Mouse (Mus musculus) embryo, embryonic 11 days (tissue): ENCODE data around the gene Fxyd1.

ENCODE experiments used
- DNase-seq: peaks from one replicate; pipeline ENCODE4 v3.0.0-alpha.2; 2015

Fxyd1 gene

DNA sequence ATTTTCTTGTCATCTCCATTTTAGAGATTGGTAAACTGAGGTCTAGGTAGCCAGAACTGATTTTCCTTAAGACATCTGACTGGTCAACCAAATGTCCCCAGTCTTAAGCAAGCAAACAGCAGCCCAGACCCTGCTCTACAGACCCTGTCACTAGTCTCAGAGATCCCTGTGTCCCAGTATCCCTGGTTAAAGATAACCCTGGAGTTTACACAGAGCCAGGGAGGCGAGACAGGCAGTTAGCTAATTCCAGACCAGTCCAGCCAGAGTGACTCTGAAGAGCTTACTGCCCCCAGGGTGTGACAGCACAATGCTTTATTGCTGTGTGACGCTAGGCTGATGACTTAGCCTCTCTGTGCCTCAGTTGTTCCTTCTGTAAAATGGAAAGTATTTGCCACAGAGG, at the start of gene Fxyd1:
Gene Fxyd1, minus strand, starts transcription at position 129 of the 400 bp plus-strand sequence.
- no peak for DNase-seq

DNA sequence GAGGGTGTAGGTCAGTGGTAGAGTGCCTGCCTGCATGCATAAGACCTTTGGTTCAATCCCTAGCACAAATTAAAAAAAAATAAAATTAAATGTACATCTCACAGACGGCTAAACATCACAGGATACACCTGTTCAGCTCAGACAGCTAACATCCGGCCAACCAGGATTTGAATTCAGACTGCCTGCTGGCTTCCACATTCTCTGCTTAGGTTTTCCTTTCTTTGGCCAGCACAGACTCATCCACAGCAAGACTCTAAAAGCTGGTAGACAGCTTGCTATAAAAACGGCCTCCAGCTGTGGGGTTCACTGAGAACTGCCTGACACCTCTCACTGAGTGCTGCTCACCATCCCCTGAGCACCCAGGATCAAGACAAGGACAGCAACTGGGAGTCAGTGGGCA, 49.2 kb upstream of the Fxyd1 start:
- no peak for DNase-seq

DNA sequence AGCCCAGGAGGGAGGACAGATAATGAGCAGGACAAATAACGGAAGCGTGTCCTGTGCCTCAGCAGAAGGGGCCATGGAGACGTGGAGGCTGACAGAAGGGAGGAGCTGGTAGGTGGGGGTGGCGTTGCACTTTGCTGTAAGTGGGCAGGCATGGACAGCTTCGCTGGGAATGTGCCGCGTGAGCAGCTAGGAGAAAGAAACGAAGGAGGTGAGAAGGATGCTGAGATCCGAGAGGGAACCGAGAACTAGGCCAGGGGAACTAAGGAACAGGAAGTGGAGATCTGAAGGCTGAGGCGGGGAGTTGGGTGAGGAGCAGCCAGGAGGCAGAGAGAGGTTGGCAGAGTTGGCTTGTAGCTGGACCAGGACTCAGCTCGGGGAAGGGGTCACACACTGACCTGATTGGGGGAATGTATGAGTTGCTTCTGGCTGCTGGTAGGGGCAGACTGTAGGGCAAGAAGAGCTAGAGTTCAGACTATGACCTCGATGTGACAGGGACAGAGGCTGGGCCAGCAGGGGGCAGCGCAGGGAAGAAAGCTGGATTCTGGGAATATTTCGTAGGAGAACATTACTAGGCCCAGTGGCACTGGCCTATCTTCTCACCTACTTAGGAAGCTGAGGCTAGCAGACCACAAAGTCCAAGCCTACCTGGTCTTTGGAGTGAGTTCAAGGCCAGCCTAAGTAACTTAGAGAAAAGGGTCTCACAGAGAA, 48.2 kb upstream of the Fxyd1 start:
- peak; percentile 42 for DNase-seq

DNA sequence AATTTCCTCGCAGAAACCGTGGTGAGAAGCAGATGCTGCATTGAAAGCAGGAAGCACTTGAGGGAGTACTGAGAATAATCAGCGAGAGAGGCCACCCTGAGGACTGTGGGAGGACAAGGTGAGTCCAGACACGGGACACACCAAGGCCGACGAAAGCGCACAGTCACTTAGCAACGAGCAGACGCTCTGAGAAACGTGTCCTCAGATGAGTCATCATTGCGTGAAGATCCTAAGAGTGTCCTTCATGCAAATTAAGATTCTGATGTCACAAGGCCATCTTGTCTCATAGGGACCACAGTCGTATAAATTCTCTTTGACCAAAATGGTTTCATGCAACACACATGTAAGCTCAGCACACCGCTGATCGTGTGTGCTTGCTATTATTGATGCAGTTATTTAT, 43.8 kb upstream of the Fxyd1 start:
- no peak for DNase-seq

DNA sequence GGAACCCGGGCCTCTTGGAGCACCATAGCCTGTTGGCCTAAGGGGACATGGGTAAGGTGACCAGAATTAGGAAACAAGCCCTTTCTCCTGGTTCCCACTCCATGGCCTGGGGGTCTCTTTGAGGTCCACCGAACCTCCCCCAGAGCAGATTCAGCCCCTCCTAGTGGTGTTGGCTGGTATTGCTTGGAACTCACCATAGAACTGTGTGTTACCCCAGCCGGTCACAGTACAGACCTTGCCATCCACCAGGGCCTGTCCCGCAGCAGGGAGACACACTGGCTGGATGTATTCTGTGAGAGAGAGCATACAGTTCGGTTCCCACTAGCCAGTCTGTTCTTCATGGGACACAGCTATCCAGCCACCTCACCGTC, 42.6 kb upstream of the Fxyd1 start:
- DNase-seq, result no peak

DNA sequence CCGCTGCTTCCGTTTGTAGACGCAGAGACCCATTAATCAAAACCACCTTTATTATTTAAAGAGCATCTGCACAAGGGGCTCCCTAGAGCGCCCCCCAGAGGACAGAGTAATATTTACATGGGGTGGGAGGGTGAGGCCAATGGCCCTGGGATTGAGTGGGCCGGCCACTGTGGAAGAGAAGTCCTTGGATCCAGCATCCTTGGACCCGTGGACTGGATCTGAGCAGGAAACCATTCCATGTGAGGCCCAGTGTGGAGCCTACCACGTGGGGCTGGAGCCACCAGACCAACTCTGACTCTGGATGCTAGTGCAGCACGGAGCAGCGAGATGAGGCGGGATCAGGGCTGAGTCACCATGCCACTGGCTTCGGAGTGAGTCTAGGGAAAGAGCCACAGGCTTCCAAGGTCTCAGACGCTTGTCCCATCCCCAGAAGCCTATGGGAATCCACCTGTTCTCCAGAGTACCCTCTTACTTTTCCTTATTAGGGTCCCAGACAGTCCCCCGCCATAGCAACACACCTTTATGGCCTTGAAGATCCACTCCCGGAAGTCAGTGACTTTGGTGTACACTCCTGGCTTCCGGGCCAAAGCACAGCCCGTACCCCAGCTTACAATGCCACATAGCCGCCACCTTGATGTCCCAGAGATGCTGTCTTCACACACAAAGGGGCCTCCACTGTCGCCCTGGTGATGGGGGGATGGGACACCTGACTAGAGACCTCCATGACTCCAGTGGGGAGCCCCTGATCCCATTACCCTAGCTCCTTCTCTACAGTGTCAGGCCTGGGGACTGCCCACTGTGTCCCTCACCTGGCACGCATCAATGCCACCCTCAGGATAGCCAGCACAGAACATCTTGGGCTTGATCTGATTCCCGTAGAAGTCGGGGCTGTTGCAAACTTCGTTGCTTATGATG, 42.0 kb upstream of the Fxyd1 start:
- DNase-seq, result no peak

DNA sequence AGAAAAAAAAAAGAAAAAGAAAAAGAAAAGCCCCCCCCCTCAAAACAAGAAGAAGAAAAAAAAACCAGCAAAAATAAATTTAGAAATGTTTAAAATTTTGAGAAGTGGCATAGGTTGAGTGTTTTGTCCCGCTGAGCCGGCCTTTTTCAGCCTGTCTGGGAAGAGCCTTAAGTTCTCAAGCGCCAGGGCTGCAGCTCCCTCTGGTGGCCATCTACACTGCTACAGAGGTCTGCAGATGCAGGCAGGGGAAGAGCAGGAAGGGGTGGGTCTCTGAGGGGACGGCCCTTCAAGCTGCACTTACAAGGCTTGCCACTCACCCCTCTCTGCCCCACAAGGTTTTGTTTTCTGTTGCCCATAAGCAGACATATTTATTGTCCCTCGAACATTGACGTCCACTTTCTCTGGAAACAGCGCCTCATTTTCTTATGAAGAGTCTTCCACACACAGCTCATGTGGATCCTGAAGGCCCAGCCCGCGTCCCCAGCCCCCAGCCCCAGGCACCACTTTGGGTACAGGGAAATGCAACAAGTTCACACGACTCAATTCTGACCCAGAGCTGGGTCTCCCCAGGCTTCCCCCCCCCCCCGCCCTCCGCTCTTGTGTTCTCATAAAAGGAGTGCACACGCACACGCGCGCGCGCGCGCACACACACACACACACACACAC, 40.7 kb upstream of the Fxyd1 start:
- DNase-seq, result peak; percentile 94

DNA sequence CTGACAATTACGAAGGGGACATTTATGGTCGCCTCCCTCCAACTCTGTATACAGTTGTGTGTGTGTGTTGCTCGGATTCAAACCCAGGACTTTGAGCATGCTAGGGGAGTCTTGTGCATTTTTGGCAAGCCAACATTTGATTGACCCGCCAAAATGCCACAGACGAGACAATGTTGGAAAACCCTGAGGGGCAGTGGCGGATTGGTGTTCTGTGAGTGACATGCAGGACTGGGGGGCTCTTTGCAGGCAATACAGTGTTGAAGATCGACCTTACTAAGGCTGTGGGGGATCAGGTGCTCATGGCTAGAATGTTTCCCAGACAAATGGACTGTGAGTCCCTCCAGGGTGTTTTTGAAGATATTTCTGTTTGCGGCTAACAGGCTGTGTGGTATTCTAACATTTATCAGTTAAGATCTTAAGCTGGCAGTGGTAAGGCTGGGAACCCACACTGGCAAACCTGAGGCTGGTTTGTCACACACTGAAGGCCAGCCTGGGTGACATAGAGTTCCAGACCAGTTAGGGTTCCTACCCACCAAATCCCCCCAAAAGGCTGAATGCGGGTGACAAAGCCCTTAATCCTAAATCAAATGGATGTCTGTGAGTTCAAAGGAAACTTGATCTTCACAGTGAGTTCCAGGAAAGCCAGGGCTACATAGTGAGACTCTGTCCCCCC, 40.0 kb upstream of the Fxyd1 start:
- no peak for DNase-seq

DNA sequence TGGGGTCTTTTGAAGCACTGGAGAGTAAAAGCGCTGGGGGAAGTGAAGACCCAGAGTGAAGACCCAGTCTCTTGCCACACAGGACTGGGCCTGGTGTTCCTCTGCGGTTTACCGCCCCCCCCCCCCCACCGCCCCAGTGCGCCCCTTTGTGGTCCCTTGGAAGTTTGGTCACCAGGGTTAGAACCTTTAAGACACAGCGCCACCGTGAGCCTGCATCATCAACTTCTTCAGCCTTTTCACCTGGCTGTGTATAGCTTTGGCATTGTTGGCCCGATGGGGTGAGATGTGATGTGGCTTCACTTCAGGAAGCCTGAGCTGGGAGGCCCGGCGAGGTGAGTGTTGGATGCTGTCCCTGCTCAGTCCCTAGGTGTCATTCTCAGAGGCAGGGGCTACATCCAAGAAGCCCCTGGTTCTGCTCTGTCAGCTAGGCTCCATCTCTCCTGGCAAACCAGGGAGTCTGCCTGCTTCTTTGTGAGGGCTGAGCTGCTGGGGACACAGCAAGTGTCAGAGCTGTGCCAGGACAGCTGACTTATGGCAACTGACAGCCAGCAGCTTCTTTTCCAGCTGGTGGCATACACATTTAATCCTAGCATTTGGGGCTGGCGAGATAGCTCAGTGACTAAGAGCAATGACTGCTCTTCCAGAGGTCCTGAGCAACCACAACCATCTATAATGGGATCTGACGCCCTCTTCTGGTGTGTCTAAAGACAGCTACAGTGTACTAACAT, 37.9 kb upstream of the Fxyd1 start:
- DNase-seq, result no peak

DNA sequence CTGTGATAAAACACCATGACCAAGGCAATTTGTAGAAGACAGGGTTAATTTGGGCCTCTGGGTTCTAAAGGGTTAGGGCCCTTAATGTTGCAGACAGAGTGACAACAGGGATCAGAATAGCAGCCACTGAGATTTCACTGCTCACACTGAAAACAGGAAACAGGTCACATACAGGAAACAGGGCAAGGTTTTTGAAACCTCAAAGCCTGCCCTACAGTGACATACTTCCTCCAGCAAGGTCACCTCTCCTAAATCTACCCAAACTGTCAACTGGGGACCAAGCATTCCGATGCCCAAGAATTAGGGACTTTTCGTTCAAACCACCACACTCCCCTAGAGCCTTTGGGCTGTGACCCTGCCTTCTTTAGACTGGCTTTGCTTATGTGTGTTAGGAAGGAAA, 32.7 kb upstream of the Fxyd1 start:
- no peak for DNase-seq

DNA sequence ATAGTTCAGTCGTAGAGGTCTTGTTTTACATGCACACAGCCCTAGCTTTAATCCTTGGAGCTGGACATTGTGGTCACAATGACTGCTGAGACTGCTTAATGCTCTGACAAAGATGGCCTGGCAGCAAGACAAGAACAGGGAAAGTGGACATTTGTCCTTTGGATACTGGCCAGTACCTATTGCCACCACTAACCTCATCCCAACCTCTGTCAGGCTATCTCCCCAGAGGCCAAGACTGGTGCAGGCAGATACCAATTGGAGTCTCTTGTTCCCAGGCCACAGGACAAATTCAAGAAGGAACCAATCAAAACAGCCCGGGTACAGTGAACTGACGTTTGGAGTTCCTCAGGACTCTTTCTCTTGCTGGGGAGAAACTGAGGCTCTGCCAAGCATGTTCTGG, 31.2 kb upstream of the Fxyd1 start:
- DNase-seq, result no peak

DNA sequence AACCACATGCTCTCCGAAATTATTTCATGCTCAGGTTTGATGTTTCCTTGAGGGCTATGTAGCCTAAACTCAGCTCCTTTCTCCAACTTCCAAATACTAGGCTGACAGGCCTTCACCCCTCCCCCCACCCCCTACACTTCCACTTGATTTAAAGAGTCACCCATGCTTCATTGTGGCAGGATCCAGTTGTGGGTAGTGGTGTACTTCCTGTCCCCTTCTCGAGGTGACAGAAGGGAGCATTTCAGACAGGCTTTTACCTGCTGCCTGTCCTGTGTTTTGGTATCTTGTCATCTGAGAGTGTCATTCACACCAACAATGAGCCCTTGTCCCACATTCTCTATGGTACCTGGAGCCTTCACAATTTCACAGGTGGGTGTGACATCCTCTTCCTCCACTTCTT, 30.3 kb upstream of the Fxyd1 start:
- no peak for DNase-seq

DNA sequence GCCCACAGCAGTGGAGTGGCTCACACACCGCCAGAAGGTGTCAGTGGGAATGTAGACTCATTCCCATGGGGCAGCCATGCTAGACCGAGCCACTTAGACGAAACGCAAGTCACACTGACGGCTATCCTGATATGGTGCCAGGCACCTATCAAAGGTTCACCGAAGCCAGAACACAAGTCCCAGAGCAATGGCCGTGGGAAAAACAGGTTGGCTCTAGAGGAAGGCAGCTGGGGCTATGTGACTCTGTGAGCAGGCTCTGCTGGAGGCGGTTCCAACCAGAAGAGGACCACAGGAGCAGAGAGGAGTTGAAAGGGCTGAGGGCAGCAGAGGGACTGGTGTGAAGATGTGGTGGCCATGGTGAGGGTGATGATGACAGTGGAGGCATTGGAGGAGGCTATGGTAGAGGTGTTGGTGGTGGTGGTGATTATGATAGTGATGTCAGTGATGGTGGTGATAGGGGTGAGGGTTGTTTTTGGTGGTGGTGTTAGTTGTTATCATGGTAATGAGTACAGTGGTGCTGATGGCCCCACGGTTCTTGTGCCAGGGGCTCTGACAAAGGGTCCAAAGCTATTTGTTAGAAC, 29.3 kb upstream of the Fxyd1 start:
- DNase-seq, result no peak

DNA sequence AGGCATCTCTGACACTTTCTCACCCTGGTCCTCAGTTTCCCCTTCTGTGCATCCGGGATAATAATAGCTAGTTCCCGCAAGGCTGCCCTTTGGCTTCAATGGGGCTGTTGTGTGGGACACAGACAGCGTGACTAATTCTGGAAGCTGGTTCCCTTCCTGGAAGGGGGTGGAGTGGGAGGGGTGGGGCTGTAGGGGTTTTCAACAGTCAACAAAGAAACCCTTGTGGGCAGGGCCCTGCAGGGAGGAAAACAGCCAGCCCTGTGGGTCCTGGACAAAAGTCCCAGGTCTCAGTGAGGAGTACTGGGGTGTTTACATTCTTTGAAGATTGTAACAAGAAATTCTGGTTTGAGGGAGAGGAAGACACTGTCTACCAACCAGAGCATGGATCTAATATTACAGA, 28.2 kb upstream of the Fxyd1 start:
- peak; percentile 41 for DNase-seq

DNA sequence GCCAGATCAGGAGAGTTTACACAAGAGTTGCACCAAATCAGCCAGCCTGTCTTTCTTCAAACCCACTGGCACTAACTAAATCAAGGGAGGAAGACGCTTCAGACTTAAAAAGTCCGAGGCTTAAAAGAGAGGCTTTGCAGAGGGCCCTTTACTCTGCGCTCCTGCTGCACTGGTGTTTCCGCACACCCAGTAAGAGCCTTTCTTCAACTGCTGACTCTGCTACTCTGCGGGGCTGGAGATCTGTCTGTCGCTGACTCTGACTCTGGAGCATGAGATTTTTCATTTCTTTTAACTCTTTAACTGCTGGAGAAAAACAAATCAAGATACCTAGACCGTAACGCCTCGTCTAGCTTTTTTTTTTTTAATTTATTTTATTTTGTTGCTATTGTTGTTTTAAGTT, 27.1 kb upstream of the Fxyd1 start:
- no peak for DNase-seq

DNA sequence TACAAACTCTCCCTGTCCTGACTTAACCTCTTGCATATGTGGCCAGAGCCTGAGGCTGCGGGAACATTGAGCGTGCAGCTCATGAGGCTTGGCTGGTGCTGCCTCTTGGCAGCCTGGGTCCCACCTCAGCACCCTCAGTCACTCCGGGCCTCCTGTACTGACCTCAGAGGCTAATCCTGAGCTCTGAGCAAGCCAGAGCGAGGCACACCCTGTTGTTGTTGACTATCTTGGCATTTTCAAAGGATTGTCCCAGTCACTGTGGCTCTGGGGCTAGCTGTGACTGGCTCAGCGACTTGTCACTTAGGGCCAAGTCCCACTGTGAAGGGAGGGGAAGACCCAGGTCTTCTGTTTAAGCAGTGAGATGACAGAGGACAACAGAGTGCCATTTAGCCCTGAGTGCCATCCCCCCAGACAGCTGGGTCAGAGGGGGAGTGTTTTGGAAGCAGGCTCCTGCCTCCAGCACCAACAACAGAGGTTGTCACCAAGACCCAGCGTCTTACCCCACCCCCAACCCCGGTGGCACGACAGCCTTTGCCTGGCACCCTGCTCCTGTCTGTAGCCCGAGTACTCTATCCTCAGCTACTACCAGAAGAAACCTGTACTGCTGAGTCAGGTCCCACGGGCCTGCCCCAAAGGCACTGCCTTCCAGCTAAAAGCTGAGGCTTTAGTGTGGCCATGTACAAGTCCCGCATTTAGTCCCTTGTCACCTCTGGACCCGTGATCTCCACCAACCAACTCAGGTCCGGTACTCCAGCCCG, 26.0 kb upstream of the Fxyd1 start:
- DNase-seq, result no peak

DNA sequence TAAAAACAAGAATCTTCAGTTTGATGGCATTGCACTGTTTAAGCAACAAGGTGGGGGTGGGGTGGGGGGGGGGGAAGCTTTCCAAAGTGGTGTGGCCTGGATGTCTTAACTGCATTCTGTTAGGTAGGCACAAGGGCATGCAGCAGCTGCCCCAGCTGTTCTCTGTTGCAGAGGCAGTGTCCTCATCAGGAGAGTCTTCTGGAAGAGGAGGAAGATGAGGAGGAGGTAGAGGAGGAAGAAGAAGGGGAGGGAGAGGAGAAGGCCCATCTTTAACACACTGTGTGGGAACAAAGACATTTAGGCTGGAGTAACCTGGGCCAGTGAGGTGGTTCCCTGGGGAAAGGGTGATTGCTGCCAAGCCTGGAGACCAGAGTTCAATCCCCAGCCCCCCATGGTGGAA, 25.1 kb upstream of the Fxyd1 start:
- DNase-seq, result no peak

DNA sequence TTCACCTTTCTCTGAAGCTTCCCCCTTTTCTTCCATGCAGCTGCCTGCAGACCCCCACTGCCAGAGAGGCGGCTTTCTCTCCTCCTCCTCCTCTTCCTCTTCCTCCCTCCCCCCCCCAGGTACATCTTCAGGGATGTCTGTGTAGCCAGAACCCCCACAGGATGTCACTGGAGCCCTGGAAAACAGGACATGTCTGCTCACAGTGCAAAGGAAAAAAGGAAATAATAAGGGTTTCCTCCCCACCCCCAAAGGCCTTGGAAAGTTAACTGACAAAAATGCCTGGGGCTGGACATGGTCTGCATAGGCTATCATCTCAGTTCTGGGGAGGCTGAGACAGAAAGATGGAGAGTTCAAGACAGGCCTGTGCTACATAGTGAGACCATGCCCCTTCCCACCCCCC, 24.1 kb upstream of the Fxyd1 start:
- no peak for DNase-seq

DNA sequence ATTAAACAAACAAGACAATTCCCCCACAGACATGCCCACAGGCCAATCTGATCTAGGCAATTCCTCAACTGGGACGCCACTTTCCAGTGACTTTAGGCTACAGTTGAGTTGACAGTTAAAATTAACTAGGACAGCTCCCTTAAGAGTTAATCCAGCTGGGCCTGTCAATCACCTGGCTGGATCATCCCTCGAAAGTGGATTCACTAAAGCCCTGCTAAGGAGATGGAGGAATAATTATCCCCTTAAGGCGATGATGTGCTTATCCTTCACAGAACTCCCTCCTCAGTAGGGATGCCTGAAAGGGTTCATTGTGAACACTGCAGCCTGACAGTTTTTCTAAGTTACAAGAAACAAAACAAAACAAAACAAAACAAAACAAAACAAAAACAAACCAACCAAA, 23.6 kb upstream of the Fxyd1 start:
- DNase-seq, result no peak

DNA sequence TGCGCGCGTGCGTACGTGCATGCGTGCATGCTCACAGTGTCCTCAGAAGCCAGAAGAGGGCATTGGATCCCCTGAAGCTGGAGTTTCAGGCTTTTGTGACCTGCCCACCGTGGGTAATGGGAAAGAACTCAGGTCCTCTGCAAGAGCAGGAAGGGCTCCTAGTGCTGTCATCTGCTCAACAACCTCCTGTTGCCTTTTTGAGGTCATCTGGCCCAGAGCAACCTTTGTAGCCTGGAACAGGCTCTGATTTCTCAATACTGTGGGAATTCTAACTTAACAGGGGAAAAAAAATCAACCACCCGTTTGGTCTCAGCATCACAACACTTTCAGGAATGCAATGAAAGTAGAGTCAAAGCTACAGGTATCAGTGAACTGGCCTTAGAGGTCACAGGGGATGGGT, 22.7 kb upstream of the Fxyd1 start:
- no peak for DNase-seq

DNA sequence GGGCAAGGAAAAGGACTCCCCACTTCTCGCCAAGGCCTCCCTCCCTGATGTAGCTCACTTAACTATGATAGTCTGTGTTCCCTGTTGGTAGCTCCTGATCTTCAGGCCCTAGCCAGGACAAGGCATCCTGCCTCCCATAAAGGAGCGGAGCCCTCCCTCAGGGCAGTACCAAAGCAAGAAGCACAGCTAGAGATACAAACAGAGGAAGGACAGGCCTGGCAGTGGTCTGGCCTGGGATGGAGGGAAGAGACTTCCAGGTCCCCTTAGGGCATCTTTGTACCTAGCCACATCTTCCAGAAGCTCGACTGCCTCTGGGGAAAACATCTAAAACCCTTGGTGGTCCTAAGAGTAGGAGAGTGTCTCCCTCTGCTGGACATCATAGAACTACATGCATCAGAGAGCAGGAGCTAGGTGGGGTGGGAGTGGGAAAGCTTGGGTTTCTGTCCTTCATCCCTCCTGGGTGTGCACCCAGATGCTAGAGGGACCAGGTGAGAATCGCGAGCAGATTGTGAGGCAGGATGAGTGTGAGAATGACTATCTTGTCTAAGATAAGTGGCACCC, 21.0 kb upstream of the Fxyd1 start:
- peak; percentile 75 for DNase-seq
